Mouse (Mus musculus) cerebral cortex, adult 2 months (tissue): ENCODE measurements around the gene Polm.

Source experiments
- WGBS: fragments of 180-500 bp; shearing (Covaris S2); methylation state at CpG from one replicate; pipeline ENCODE4 v1.1.7; 2018; 5-methylcytosine and 5-hydroxymethylcytosine counted together

The Polm gene

DNA sequence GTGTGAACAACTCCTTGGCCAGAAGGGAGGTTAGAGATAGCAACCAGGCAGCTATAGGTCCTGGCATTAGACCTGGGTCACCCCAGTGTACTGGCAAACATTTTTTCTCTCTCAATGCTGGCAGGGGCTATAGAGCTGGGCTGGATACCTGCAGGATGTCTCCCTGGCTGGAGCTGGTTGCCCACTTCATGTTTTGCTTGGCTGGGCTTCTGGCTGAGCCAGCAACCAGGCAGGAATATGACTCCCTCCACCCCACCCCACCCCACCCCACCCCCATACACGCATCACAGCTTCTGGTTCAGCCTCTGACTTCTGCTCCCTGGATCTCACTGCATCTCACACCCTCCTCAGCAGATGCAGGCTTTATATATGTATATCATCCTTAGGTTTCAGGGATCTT is 14.5 kb upstream of the Polm start:
- 40% methylated on average over 1 of the region's 1 CpGs for WGBS

DNA sequence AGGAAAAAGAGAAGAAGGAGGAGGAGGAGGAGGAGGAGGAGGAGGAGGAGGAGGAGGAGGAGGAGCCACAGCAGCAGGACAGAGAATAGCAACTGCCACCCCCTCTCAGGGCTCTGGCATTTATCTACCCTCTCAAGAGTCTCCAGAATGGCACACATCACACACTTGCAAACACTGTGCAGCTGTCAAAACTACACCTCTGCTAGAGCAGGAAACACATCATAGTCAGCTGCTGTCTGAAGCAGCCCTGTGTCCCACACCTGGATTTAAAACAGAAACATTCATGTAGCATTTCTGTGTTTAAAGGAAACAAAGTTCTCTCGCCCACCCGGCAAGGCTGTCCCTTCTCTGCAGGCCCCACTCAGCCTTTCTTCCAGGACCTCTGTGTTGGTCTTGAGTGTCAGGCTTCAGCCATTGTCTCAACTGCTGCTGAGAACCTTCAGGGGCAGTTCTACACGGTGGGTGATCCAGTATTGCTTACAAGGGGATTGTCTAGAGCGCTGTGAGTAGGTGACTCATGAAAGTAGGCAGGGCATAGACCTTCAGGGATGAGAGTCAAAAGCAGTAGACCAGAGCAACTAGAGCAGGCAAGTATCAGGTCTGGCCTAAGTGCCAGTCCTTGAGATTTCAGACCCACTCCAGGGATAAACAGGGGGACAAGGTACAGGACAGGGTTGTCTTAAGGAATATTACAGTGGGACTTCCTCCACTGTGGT is 13.4 kb upstream of the Polm start:
- WGBS, result 70% methylated on average over 4 of the region's 4 CpGs

DNA sequence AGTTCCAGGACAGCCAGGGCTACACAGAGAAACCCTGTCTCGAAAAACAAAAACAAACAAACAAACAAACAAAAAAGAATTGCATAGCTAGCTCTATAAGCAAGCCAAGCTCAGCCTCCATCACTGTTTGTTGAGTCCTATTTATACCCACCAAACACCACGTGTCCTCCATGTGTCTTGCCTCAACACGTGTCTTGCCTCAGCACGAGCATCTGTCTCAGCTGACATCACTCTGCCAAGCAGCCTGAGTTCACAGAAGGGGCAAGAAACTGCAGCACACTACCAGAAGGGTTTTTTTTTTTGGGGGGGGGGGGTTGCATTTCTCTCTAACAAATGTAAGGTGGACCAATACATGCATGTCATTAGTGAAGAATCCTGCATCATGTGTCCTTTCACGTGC is 12.6 kb upstream of the Polm start:
- 42% methylated on average over 5 of the region's 5 CpGs for WGBS

DNA sequence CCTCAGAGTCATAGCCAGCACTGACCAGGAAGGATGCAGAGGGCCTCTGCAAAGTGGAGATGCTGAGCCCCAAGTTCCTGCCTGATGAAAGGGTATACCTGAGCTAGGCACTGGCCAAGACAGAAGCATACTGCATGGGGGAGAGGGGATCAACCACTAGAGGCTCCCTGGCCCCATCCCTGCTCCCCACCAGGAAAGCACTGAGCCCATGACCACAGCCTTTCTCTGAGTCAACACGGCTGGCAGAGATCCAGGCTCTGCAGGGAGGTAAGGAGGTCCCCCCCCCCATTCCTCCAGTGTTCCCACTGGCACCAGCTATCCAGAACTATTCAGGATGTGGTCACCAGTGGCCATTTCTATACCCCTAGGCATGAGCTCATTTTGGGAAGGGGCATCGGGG is 11.5 kb upstream of the Polm start:
- 44% methylated on average over 2 of the region's 2 CpGs for WGBS

DNA sequence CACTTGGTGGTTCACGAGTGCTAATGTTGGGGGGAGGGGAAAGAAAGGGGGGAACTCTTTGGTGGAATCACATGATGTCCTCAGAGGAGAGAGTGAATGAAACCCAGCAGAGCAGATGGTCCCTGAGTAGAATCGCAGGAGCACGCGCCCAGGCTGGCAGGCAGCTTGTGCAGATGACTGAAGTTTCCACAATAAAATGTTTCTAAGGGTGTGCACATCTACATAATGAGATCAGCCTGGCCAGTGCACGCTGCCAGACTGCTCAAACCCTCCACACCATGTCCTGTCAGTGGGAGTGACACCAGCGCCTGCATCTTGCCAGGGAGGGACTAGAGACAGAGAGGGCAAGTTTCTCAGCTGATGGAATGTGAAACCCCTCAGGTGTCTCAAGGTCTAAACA is 10.9 kb upstream of the Polm start:
- WGBS, result 12% methylated on average over 6 of the region's 6 CpGs

DNA sequence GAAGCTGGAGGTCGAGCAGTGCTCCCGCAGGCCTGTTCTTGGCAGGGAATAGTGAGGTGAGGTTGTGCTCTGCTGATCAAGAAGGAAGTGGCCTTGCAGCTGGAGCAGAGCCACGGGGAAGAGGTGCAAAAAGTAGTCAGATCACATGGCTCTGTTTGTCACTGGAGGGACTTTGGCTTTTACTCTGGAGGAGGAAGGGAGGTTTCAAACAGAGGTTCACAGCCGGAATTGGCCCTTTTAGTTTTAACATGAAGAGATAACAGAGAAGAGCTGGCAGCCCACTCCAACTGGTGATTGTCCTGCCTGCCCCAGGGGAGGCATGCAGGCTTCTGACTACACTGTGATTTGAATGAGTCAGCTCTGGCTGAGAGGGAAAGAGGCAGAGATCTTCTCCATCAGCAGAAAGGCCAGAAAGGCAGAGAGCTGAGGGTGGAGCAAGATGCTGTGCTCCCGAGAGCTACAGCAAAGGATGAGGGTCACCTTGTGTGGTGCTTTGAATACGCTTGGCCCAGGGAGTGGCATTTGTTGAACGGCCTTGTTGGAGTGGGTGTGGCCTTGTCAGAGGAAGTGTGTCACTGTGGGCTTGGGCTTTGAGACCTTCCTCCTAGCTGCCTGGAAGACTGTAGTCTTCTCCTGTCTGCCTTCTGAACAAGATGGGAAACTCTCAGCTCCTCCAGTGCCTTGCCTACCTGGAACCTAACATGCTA is 9.0 kb upstream of the Polm start:
- WGBS, result 73% methylated on average over 7 of the region's 7 CpGs

DNA sequence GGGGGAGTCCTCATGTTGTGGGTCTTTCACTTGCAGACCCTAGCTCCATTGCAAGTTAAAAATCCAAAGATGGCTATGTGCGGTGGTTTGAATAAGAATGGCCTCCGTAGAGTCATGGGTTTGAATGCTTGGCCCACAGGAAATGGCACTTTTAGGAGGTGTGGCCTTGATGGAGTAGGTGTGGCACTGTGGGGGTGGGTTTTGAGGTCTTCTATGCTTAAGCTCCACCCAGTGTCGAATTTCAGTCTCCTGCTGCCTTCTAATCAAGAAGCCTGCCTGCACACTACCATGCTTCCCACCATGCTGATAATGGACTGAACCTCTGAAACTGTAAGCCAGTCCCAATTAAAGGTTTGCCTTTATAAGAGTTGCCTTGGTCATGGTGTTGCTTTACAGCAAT is 5.3 kb upstream of the Polm start:
- WGBS, result 89% methylated on average over 3 of the region's 3 CpGs

DNA sequence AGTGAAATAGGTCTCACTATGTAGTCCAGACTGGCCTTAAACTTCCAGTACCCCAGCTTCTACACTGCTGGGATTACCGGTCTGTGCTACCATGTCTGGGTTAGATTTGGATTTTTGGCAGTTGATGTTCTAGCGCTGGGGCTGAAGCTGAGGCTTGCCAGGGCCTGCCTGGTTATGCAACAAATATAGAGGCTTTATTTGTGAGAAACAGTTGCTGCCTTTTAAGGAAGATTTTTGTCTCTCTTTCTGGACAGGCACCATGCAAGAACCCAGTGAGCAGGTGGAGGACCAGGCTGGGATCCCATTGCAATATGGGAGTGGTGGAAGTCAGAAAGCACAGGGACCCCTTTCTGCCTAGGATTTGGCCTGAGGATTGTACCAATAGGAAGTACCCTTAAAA is 3.9 kb upstream of the Polm start:
- 58% methylated on average over 2 of the region's 2 CpGs for WGBS

DNA sequence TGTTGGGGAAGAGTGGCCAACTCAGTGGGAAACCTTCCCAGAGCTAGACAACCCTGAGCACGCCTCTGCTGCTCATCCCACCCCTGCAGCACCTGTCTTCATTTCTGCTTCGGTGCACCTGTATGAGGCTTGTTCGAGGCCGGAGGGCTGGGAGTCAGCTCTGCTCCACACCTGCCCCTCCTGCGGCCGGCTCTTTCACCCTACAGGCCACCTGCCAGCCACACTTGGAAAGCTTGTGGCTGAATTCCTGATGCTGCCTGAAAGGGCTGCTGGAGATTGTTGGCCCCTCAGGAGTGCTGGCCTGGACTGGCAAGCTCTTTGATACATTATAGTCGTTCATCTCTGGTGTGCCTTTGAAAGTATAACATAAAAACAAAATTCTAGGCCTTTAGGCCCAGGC is 2.5 kb upstream of the Polm start:
- WGBS, result 59% methylated on average over 7 of the region's 7 CpGs

DNA sequence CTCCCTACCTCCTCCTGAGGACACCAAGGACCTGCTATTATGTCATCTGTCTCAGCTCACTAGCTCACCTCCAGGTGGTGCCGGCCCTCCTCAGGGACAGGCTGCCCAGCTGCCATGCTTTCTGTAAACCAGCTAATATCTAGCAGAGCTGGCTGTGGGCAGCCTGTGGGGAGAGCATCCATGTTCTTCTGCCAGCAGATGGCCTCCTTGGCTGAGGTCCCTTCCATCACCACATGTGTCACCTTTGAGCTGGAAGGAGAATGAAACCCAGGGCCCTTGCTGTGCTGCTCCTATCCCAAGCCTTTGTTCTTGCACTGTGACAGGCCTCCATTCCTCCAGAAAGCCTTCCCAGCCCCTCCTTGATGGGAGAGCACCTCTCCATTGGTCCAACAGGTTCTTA is 1.7 kb downstream of the Polm start:
- WGBS, result 72% methylated on average over 1 of the region's 1 CpGs

DNA sequence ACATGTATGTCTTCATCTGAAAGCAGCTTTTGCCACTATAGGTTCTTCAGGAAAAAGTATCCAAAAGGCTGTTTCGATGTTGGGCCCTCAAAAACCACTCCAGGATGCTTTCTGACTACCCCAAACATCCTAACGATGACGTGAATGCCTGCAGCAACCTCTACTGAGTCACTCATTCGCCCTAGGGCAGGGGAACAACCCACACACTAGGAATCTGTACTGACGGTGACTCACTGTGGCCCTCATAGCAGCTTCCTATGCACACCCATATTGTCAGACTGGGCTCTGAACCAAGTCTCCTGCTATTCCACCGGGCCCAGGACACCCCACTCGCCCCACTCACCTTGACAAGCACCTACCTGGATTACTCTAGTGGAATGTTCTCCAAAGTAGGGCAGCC is 2.8 kb downstream of the Polm start:
- 65% methylated on average over 7 of the region's 7 CpGs for WGBS

DNA sequence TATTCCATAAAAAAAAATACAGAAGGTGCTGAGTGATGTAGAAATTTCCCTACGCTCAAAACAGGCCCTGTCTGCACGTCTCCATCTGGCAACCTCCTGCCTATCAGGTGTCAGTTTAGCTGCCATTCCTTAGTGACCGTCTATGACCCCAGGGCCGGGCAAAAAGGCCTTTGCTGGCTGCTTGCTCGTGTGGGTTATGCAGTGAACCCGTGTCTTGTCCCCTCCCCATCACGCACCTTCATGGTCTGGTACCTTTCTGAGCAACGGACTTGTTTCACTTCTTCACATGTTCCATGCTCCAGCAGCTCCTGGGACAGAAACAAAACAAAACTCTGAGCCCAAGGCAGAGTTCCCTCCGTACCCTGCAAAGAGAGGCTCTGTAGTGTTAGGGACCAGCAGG is 3.3 kb downstream of the Polm start:
- WGBS, result 93% methylated on average over 9 of the region's 9 CpGs

DNA sequence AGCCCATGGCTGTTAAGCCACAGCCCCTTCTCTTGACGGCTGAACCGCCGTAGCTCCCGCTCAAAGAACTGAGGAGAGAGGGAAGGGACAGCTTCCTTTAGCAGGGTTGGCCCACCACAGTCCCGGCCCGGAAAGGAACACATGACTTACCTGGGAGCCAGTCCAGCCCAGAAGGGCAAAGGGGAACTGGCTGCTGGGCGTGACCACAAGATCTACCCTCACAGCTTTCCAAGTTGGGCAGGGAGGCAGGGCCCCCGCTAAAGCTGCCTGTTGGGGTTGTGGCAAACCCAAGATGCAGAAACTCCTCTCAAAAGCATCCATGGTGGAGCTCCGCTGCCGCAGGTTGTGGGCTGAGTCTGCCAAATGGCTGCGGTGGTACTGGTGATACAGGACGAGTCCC is 8.5 kb downstream of the Polm start:
- WGBS, result 92% methylated on average over 12 of the region's 12 CpGs

DNA sequence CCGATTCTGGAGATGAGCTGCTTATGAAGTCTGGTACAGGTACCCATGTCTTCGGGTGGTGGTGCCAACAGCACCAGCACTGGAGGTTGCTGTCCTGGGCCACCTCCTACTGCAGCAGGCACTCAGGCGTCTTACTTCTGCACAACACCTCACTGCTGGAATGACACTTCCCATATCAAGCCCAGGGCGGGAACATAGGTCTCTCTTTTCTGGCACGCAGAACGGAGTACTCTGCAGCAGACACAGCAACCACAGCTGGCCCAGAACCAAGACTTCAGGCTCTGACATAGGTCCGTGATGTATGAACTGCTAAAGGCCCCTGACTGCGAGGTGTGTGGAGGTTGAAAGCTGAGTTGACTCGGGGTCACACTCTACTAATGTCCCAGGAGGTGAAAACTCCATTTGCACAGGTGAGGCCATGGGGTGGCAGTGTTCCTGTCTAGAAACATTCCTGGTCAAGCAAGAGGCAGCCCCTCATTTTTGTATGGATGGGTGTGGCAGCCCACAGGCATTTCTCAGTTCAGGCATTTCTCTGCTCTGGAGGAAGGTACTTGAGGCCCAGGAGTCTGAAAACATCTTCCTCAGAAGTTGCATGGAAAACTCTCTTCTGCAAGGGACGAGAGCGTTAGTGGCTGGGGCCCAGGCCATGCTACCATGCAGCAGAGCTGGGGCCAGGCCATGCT is 9.2 kb downstream of the Polm start:
- WGBS, result 86% methylated on average over 11 of the region's 11 CpGs

DNA sequence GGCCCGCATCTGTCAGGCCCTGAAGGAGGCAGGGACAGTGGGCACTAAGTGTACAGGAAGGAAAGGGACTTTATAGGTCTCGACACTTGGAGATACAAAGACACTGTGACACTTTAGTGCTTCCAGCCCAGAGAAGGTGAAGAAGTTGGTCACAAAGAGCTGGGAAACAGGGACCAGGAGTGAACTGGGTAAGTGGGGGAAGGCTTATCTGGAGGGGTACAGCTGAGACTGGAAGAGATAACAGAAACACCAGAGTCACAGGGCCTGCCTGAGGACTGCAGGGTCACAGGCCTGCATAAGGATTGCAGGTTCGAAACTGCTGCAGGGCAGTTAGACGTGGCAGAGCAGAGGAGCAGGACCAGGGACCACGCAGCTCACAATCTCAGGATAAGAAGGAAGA is 9.9 kb downstream of the Polm start:
- 89% methylated on average over 5 of the region's 5 CpGs for WGBS

DNA sequence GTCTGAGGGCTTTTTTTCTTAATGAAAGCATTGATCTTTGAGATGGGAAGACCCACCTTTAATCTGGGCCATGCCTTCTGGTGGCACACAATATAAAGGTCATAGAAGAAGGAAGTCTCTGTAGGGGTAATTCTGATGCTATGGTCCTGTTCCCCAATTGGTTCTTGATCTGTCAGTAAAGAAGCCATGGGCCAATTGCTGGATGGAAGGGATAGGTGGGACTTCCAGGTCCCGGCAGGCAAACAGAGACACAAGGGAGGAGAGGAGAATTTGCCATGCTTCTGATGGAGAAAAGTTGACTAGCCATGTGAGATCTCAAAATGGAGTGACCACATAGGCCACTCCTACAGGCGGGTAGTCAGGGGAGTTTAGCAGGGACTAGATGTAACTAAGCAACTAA is 18.6 kb downstream of the Polm start:
- whole genome bisulfite sequencing, result 61% methylated on average over 2 of the region's 2 CpGs

DNA sequence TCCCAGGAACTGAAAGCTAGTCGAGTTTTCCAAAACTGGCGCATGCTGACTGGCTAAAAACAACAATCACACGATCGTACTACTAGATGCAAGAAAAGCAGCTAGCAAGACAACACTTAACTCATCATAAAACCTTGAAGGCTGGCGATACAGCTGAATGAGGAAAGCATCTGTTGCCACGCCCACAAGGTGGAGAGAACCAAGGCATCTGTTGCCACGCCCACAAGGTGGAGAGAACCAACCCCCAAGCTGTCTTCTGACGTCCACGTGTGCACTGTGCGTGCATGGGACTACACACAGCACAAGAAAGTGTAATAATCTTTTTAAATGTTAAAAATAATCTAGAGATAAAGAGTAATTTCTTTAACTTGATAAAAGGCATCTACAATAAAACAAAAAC is 24.4 kb downstream of the Polm start:
- 46% methylated on average over 10 of the region's 10 CpGs for WGBS

DNA sequence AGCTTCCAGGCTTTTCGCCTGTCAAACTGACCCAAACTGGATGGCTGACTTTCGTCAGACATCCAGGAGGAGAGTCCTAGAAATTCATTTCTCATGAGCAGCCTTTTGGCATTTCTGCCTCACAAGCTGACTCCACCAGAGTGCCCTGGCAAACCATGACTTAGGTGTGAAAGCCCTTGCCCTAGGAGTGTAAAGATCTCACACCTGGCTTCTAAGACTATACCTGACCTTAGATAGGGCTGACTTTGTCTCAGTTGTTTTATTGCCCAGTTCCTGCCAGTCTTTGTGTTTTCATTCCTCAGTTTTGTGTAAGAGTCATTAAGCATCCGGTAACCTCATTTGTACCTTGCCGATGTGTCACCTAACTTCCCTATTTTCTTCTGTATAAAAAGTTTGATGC is 28.3 kb downstream of the Polm start:
- WGBS, result 95% methylated on average over 4 of the region's 4 CpGs

DNA sequence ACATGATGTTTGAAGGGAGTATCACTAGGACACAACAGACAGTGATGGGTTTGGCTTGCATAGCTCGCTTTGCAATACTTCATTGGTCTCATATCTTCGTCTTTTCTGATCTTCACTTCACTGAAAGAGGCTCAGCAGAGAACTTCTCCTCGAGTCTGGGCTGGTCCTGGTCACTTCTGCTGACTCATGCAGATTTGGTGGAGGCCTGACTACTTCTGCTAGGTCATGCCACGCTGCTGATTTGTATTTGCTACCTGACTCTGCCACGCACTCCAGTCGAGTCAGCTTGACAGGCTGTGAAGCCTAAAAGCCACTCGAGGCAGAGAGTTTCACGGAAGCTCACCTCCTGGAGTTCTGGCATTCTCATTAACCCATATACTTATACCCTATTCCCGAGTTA is 29.9 kb downstream of the Polm start:
- 84% methylated on average over 9 of the region's 9 CpGs for WGBS

DNA sequence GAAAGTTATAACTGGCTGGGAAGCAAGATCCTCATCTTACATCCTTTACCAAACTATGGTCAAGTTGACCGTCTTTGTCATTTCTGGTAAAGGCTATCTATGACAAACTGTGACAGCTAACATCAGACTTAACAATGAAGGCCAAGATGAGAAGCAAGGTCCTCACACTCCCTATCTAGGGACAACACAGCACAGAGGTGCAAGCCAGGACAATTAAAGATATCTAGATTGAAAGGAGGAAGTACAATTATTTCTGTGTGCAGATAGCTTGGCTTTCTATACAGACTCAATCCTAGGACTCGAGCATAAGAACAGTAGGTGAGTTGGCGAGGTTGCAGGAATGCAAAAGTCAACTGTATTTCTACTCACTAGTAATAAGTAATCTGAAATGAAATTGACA is 32.1 kb downstream of the Polm start:
- WGBS, result 87% methylated on average over 3 of the region's 3 CpGs

DNA sequence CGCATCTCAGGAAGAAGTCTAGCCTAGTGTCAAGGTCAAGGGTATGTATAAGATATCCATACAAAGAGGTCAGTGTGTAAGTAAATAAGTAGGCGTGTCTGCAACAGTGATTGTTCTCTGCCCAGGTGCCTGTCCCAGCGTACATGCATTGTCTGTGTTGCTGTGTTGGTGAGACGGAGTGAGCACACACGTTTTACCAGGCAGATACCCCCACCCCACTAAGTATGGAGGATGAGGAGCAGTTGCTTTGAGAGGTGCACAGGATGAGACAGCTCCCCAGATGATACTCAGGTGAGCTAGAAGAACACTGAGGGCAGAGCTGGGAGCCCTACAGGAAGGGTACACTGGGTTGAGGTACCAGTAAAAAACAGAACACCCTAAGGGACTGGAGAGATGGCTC is 33.6 kb downstream of the Polm start:
- WGBS, result 70% methylated on average over 5 of the region's 5 CpGs

DNA sequence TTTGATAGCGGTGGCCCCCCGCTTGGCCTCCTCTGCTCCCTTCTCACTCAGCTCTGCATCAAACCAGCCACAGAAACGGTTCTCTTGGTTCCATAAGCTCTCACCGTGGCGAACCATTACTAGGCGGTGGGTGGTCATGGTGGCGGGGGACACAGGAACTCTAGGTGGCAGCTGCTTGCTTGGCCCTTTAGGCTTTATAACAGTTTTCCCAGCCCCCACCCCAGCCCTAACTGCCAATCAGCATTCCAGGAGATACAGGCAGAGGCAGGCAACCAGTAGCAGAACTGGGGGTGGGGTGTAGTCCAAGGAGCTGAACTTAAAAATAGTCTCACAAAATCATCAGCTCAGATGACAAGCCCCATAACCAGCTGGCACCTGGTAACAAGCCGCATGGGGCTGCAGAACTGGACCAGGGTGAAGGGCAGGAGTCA is 34.2 kb downstream of the Polm start, which contains the start of gene Pgam2:
Gene Pgam2 (minus strand): TSS at position 183 of the 431 bp plus-strand sequence.
- WGBS, result 42% methylated on average over 8 of the region's 8 CpGs
